In genomic region chr5:17888598-17888997, GRCm38 (mm10) we compare ENCODE assay signal across 8 mouse cellular contexts. TPM values are rescaled to one million over a fixed set of nuclear protein-coding genes. Genes with fewer than 3 reads are reported as not detected.
DNase-seq lines count a peak whose midpoint lies in the region; ATAC-seq and TF ChIP-seq lines count a peak whose summit lies in the region.

Gene Cd36, minus strand, starts transcription at chr5:17888801.

- TF ChIP-seq POLR2A in bone marrow, adult 2 months (IDR thresholded peaks at IDR 0.05; ENCODE audit: borderline replicate concordance, control insufficient read depth, low read depth, low read length), result no peak

- intact Hi-C loops in gastrocnemius, adult 2 months (cut with DNase I), result loop anchor here (10.0 kb wide), 1 partner anchor 96 kb away; no protein-coding TSS in a partner anchor

- H3K4me3 ChIP-seq in bone marrow, adult 2 months (replicated peaks; ENCODE audit: control insufficient read depth, low read depth, low read length), result no peak within 1 kb of the TSS
- H3K4me3 ChIP-seq in gastrocnemius, adult 2 months, result peak within 1 kb of the TSS; percentile 61
- no peak within 1 kb of the TSS for H3K4me3 ChIP-seq in intestine, embryonic 15.5 days (replicated peaks)
- no peak within 1 kb of the TSS for H3K4me3 ChIP-seq in hindbrain, embryonic 11.5 days (ENCODE audit: low read depth, low read length)

- no peak within 1 kb of the TSS for H3K4me2 ChIP-seq in intestine, embryonic 15.5 days (replicated peaks)
- H3K4me2 ChIP-seq in hindbrain, embryonic 11.5 days (replicated peaks; ENCODE audit: low read depth, low read length), result no peak within 1 kb of the TSS

- no peak for TF ChIP-seq CTCF in bone marrow, adult 2 months (IDR thresholded peaks at IDR 0.05; ENCODE audit: control insufficient read depth, insufficient read depth, low read length)
- TF ChIP-seq CTCF in gastrocnemius, adult 2 months (IDR thresholded peaks at IDR 0.05), result no peak

- WGBS in bone marrow, adult 2 months, result 68% methylated on average over 5 of the region's 5 CpGs
- WGBS in intestine, embryonic 15.5 days, result 23% methylated on average over 5 of the region's 5 CpGs
- WGBS in hindbrain, embryonic 11.5 days, result 54% methylated on average over 5 of the region's 5 CpGs

- H3K9me3 ChIP-seq in intestine, embryonic 15.5 days, result no peaks in the 10 kb centered on the region
- H3K9me3 ChIP-seq in hindbrain, embryonic 11.5 days (ENCODE audit: control insufficient read depth, low read length), result no peaks in the 10 kb centered on the region

- H3K36me3 ChIP-seq in intestine, embryonic 15.5 days, result no peaks in the 10 kb centered on the region
- no peaks in the 10 kb centered on the region for H3K36me3 ChIP-seq in hindbrain, embryonic 11.5 days (ENCODE audit: control insufficient read depth, insufficient read depth, low read length)

- no peaks in the 10 kb centered on the region for H3K27me3 ChIP-seq in intestine, embryonic 15.5 days (replicated peaks)
- no peaks in the 10 kb centered on the region for H3K27me3 ChIP-seq in hindbrain, embryonic 11.5 days (ENCODE audit: control insufficient read depth, insufficient read depth, low read length)

- ATAC-seq in intestine, embryonic 15.5 days, result no peak
- ATAC-seq in hindbrain, embryonic 11.5 days (ENCODE audit: low FRiP score), result no peak

- no peaks in the 10 kb centered on the region for H3K4me1 ChIP-seq in bone marrow, adult 2 months (ENCODE audit: control insufficient read depth, insufficient read depth, low read length)
- H3K4me1 ChIP-seq in intestine, embryonic 15.5 days (replicated peaks), result no peaks in the 10 kb centered on the region
- H3K4me1 ChIP-seq in hindbrain, embryonic 11.5 days (replicated peaks; ENCODE audit: control insufficient read depth, insufficient read depth, low read length), result no peaks in the 10 kb centered on the region

- H3K27ac ChIP-seq in bone marrow, adult 2 months (ENCODE audit: control insufficient read depth, insufficient read depth, low read depth, low read length, poor library complexity), result no peak within 1 kb of the TSS
- H3K27ac ChIP-seq in gastrocnemius, adult 2 months, result peak within 1 kb of the TSS; percentile 80
- no peak within 1 kb of the TSS for H3K27ac ChIP-seq in intestine, embryonic 15.5 days
- no peak within 1 kb of the TSS for H3K27ac ChIP-seq in hindbrain, embryonic 11.5 days (ENCODE audit: low read depth, low read length)

- peak; percentile 16 for DNase-seq in gastrocnemius, adult 2 months
- peak; percentile 70 for DNase-seq in lung, postnatal 10 days
- DNase-seq in neural tube, embryonic 10.5 days (ENCODE audit: extremely low spot score, low spot score), result no peak
- no peak for DNase-seq in cerebellum, adult 18-20 months
- no peak for DNase-seq in hindbrain, embryonic 11.5 days (ENCODE audit: low spot score)
- no peak for DNase-seq in MN1 (ENCODE audit: low spot score)

- H3K9ac ChIP-seq in intestine, embryonic 15.5 days, result no peak within 1 kb of the TSS
- H3K9ac ChIP-seq in hindbrain, embryonic 11.5 days (ENCODE audit: low read depth, low read length), result no peak within 1 kb of the TSS

RNA-seq across cellular contexts. Expression of gene Cd36, which starts in this region (rescaled TPM):
- polyA plus RNA-seq in bone marrow, adult 2 months (2011; ENCODE audit: insufficient read depth, insufficient read length, low replicate concordance, missing spikeins), result 20.1 and 36.7 TPM in 2 replicates
- total RNA-seq in gastrocnemius, adult 2 months (2021), result 100 to 1,000 TPM; 237 to 443 TPM
- 31.6 and 32.8 TPM in 2 replicates for polyA plus RNA-seq in intestine, embryonic 15.5 days (2015; fragmentation: Nextera tagmentation; extraction: Ambion mirVana)
- 2.2 and 2.8 TPM in 2 replicates for polyA plus RNA-seq in hindbrain, embryonic 11.5 days (2014; fragmentation: Nextera tagmentation; extraction: Ambion mirVana)

Comparison
In these comparisons a context has a peak if more than half of its experiments do, and no peak if none do; other contexts are left out.
1. DNase-seq: peak in gastrocnemius, adult 2 months (single experiment) and lung, postnatal 10 days (single experiment); none in neural tube, embryonic 10.5 days (single experiment), cerebellum, adult 18-20 months (0 of 2), hindbrain, embryonic 11.5 days (single experiment) and MN1 (single experiment).